Mouse (Mus musculus) myocyte (in vitro differentiated cells): ENCODE measurements at regions not wholly inside any gene's neighbourhood (a gene's known extent, or its start where the extent isn't known, plus 50 kb on each side); places are given as distances from the start of the nearest gene placed in this dataset.
"Not testable (repeated sequence)": the region's sequence is repeated elsewhere in the genome, so short reads cannot be mapped to it uniquely, and the experiment has no call there.

Experiments used
- CEBPB ChIP-seq: IDR thresholded peaks from 2 replicates; pipeline ENCODE4 v1.6.1; 2011; ENCODE audit warnings: mild to moderate bottlenecking, moderate library complexity; ENCODE audit not compliant: poor library complexity, insufficient read depth, severe bottlenecking
- E2F4 ChIP-seq: IDR thresholded peaks from one replicate; pipeline ENCODE4 v1.6.1; 2011; ENCODE audit warnings: mild to moderate bottlenecking, control low read depth, moderate library complexity; ENCODE audit not compliant: insufficient read depth
- MAX ChIP-seq: IDR thresholded peaks from one replicate; pipeline ENCODE4 v1.6.1; 2011; ENCODE audit warnings: low read depth, mild to moderate bottlenecking, control low read depth
- MYOD1 ChIP-seq, 3 experiments: IDR thresholded peaks; one replicate each; pipeline ENCODE4 v1.6.1; 2011; ENCODE audit warnings: control low read depth in 2 of 3, low read depth in 2 of 3, mild to moderate bottlenecking in 2 of 3, moderate library complexity in 1 of 3; ENCODE audit not compliant: insufficient read length in 2 of 3, control insufficient read depth in 1 of 3
- MYOG ChIP-seq, 3 experiments: IDR thresholded peaks; one replicate each; pipeline ENCODE4 v1.6.1; 2011; ENCODE audit warnings: control low read depth in 2 of 3, low read depth in 2 of 3, mild to moderate bottlenecking in 2 of 3; ENCODE audit not compliant: insufficient read length in 2 of 3, control insufficient read depth in 1 of 3, insufficient read depth in 1 of 3
- POLR2A ChIP-seq: IDR thresholded peaks from one replicate; pipeline ENCODE4 v1.6.1; 2011; ENCODE audit warnings: low read depth, mild to moderate bottlenecking, control low read depth, moderate library complexity; ENCODE audit not compliant: insufficient read length
- POLR2AphosphoS2 ChIP-seq: IDR thresholded peaks from one replicate; pipeline ENCODE4 v1.6.1; 2011; ENCODE audit warnings: low read depth, control low read depth; ENCODE audit not compliant: insufficient read length
- TCF12 ChIP-seq: IDR thresholded peaks from one replicate; pipeline ENCODE4 v1.6.1; 2011; ENCODE audit warnings: mild to moderate bottlenecking, control low read depth; ENCODE audit not compliant: poor library complexity, insufficient read depth, severe bottlenecking
- USF1 ChIP-seq: IDR thresholded peaks from one replicate; pipeline ENCODE4 v1.6.1; 2011; ENCODE audit warnings: low read depth, mild to moderate bottlenecking, control low read depth, moderate library complexity

- TF ChIP-seq MYOD1 (IDR thresholded peaks at IDR 0.05; ENCODE audit: control insufficient read depth in 1 of 3, insufficient read length in 2 of 3, low read depth in 2 of 3); USF1; POLR2A; POLR2AphosphoS2; TCF12; MAX; CEBPB; E2F4; MYOG (IDR thresholded peaks at IDR 0.05; ENCODE audit: control insufficient read depth in 1 of 3, insufficient read depth in 1 of 3, insufficient read length in 2 of 3, low read depth in 2 of 3): not testable (repeated sequence)
Measured at GRCm38 (mm10) chr13:62078893-62079292, 50.8 kb upstream of the Zfp808 start.
